Mouse (Mus musculus) R1 (cell line): ENCODE measurements around the gene Itgb6.
A peak's percentile ranks its signal among the peaks of the same experiment; 100 is the strongest.

Experiments used
- DNase-seq: peaks from one replicate; pipeline ENCODE4 v3.0.0-alpha.2; 2018; ENCODE audit warnings: low read depth, low spot score

Itgb6 gene

GRCm38 (mm10) chr2:60722514-60722913, at the start of gene Itgb6:
Gene Itgb6, minus strand, starts transcription at chr2:60722643.
- DNase-seq: no peak

DNA sequence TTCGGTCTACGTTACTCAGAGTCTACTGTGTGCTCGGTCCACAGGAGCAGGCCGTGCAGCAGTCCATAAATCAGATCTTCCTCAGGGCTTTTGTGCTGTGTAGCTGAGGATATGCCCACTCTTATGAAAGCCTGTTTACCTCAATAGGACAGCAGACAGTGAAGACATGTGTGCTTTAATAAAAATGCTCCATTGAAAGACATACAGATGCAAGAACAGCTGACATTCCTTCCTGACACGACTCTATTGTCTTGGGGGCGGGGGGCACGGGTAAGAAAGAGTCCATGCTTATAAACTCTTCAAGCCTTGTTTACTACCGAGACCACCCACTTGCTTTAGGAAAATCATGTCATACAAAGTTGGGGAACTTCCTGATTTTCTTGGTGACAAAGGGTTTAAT, 44.0 kb upstream of the Itgb6 start:
- DNase-seq: no peak

GRCm38 (mm10) chr2:60756218-60756617, 33.8 kb upstream of the Itgb6 start:
- no peak for DNase-seq

- no peak for DNase-seq
Observed at GRCm38 (mm10) chr2:60755101-60755500, 32.7 kb upstream of the Itgb6 start.

DNA sequence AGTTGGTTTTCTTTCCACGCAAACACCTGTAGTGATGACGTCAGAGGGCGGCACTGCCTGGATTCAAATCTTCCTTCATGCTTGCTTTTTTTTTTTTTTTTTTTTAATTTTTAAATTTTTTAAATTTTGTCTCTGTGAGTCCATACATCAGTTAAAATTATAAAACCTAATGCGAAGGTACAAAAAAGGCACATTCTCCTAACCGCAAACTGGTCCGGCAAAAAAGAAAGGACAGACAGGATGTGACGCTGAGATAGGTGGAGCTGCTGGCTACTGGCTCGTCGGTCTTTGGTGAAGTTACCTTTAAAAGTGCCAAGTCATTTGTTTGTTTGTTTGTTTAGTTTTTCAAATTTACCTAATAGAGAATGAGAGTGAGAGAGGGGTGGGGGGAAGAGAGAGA, 28.8 kb upstream of the Itgb6 start:
- no peak for DNase-seq

- no peak for DNase-seq
Observed at GRCm38 (mm10) chr2:60750591-60750990, 28.1 kb upstream of the Itgb6 start.

DNA sequence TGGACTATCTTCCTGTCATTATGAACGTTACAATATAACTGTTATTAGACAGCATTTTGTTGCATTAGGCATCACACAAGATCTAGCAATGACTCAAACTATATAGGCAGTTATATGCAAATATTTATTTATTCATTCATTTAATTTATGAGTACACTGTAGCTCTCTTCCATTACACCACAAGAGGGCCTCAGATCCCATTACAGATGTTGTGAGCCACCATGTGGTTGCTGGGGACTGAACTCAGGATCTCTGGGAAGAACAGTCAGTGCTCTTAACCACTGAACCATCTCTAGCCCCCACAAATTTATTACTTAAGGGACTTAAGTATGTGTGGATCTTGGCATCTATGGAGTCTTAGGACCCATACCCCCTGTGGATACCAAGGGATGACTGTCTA, 26.1 kb upstream of the Itgb6 start:
- peak; percentile 50 for DNase-seq

GRCm38 (mm10) chr2:60747590-60747989, 25.1 kb upstream of the Itgb6 start:
- DNase-seq: no peak

DNA sequence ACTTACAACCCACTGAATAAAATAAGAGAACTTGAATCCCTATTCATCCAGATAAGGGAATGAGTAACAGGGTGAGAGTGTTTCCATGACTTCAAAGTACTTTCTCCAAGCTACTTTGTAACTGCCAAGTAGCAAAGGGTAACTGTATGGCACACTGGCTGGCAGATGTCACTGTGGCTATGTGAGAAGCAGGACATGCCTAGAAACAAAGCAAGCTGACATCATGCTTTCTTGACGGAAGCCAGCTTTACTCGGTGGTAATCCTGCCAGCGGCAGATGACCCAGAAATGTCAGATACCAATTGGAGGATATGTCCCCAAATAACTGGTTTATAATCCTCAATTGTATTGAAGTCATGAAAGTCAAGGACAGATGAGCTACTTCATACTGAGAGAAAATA, 22.2 kb upstream of the Itgb6 start:
- no peak for DNase-seq

DNA sequence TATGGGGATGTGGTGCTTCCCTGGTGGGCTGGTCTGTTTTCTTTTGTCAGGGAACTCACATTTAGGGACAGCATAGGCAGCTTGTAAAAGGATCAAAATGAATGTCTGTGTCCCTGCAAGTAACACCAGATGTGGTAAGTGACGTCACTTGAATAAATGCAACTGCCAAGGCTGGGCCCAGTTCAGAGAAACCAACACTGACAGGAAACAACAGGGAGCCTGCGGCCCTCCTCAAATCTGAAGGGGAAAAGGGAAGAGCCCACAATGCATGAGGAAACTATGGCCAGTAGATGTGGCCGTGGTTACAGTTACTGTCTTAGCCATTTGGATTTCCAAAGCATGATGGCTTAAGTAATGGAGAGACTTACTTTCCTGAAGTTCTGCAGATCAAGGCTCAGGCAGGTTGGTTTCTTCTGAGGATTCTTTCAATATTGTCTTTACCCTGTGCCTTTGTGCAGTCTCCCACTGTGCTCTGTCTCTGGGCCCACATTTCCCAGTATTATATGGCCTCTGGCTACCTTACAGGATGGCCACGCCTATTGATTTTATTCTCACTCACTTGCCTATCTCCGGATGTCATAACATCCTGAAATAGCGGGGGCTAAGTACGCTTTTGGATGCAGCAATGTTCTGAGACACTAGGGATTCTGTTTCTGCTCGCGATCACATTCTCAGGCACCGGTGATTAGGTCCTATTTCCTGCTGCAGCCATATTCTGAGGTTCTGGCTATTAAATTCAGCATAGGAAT, 17.1 kb upstream of the Itgb6 start:
- no peak for DNase-seq

- DNase-seq: peak; percentile 27
Observed at GRCm38 (mm10) chr2:60730929-60731328, 8.5 kb upstream of the Itgb6 start.

DNA sequence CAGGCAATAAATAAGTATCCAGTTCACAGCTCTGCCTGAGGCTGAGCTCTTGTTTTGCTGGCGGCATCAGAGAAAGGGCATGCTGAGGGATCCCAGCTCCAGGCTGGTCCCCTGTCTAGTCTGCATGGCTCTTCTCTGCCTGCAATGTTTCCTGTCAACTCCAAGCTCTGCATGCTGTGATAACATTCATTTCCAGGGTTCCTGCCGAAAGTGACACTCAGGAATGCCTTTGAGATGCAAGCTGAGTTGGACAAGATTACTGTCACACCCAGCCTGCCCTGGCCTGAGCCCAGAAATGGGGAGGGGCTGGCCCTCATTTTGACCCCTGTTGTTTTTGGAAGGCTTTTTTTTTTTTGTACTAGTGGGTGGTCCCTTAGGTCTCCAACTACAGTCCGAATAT, 7.6 kb upstream of the Itgb6 start:
- peak; percentile 90 for DNase-seq

- no peak for DNase-seq
Observed at GRCm38 (mm10) chr2:60728902-60729585, 6.6 kb upstream of the Itgb6 start.

DNA sequence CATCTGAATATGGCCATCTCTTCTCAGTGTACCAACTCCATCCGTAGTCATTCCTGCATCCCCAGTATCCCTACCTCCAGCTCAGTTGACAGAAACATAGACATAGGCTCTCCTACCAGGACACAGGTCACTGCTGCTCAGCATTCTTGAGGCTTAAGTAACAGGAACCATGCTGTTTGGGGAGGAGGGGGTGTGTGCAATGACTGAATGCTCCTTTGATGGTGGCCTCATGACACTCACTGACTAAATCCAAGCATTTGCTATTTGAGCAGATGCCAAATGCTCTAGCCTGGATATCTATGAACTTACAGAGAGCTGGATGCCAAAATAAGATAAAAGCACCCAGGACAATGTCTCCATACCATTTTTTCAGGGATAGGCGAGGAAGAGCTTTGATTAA, 2.2 kb upstream of the Itgb6 start:
- no peak for DNase-seq

GRCm38 (mm10) chr2:60722967-60723366, 524 bp upstream of the Itgb6 start:
- no peak for DNase-seq

- peak; percentile 28 for DNase-seq
Observed at GRCm38 (mm10) chr2:60720906-60721305, 1.5 kb downstream of the Itgb6 start.

DNA sequence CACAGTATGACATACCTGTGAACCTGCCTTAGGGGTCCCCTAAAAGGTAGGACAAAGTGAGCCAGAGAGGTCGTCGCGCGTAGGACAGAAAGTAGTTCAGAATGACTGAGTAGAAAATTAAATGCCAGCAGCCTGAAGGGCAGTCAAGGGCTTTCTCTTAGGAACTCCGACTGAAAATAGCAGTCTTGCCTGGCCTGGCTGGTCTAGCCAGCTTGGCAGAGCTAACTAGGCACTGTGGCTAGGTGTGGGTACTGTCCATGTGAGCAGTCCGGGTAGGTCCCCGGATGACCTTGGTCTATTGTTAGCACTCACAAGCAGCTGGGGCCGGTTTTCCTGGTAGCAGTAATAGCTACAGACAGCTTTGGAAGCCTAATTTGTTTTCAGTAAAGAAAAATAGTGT, 2.2 kb downstream of the Itgb6 start:
- DNase-seq: no peak

DNA sequence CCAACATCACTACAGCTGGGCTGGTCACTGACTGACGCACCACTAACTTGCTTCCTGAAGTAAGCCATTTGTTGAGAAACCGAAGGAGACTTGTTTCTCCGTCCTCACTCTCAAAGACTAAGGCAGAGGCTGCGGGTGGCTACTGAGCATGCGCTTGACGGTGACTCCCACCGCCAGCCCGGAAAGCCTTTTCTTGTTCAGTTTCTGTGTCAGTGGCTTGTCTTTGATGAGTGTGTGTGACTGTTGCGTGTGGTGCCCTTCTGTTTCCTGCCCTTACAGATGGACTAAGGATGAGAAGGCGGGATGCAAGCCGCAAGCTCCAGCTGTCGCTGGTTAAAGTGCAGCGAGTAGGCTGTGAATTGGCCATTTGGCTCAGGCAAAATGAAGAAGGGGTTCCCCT, 5.1 kb downstream of the Itgb6 start:
- peak; percentile 48 for DNase-seq

DNA sequence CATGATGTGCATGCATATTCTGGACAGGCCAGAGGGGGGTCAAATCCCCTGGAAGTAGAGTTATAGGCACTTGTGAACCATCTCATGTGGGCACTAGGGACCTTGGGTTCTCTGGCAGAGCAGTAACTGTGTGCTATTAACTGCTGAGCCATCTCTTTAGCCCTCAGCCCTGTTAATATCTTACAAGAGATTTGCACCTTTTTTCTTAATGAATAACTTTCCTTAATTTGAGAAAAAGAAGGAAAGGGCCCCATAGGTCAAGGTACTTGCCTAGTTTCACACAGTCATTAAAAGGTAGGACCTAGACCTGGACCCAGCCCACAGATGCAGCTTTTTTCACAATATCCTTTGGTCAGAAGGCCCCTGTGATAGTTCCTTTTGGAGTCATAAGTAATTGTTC, 5.9 kb downstream of the Itgb6 start:
- DNase-seq: no peak

DNA sequence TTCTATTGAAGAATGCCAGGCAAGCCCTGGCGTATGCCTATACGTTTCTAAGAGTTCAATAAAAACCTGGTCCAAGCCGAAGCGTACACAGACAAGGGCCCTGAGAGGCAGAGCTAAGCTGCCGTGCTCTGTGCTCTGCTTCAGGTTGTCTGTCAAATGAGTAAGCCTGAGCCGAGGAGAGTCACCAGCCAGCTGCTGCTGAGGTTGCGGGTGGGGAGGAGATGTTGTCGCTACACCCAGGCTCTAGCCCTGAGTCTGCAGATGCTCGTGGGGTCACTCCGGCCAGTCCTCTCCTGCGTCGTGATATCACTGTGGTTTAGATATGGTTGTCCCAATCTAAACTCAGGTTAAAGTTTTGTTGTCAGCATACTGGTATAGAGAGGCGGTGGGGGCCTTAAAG, 6.7 kb downstream of the Itgb6 start:
- no peak for DNase-seq

- no peak for DNase-seq
Observed at GRCm38 (mm10) chr2:60714971-60715502, 7.4 kb downstream of the Itgb6 start.

DNA sequence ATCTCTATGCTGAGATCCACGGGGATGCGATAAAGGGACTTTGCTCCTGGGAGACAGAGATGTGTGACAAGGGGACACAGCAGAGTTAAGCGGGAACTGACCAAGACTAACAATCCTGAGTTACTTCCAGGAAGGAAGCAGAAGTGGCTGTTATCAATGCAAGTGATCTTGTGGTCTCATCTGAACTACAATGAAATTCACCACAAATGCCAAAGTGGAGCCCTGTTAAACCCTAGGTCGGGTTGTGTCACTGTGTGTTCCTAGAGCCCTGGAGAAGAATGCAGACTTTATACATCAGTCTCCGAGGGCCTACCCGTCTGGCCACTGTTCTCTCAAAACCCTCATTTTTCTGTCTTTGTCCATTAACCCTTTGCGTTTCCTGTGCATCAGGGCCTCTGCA, 8.0 kb downstream of the Itgb6 start:
- no peak for DNase-seq

- no peak for DNase-seq
Observed at GRCm38 (mm10) chr2:60713857-60714256, 8.6 kb downstream of the Itgb6 start.
